Mouse (Mus musculus) kidney, embryonic 15.5 days (tissue): ENCODE measurements at regions not wholly inside any gene's neighbourhood (a gene's known extent, or its start where the extent isn't known, plus 50 kb on each side); places are given as distances from the start of the nearest gene placed in this dataset.
A peak's percentile ranks its signal among the peaks of the same experiment; 100 is the strongest.

Source experiments
- ATAC-seq: fragments of 200-750 bp; cut with Nextera tagmentation; replicated peaks from 2 replicates; pipeline ENCODE4 v1.8.0; 2017; ENCODE audit warnings: moderate TSS enrichment; ENCODE audit not compliant: low FRiP score
- H3K27ac ChIP-seq: fragments of 300-500 bp; sonication (generic); 2 replicates; pipeline ENCODE4 v1.5.1; 2015; ENCODE audit warnings: mild to moderate bottlenecking, inconsistent platforms
- H3K27me3 ChIP-seq: fragments of 300-500 bp; sonication (generic); 2 replicates; pipeline ENCODE4 v1.6.1; 2015; ENCODE audit warnings: inconsistent platforms
- H3K36me3 ChIP-seq: fragments of 300-500 bp; sonication (generic); 2 replicates; pipeline ENCODE4 v1.6.1; 2015; ENCODE audit warnings: inconsistent platforms
- H3K4me1 ChIP-seq: fragments of 300-500 bp; sonication (generic); 2 replicates; pipeline ENCODE4 v1.6.1; 2015; ENCODE audit warnings: inconsistent platforms
- H3K4me2 ChIP-seq: fragments of 300-500 bp; sonication (generic); 2 replicates; pipeline ENCODE4 v1.6.1; 2015; ENCODE audit warnings: moderate library complexity, mild to moderate bottlenecking, inconsistent platforms
- H3K4me3 ChIP-seq: fragments of 300-500 bp; sonication (generic); replicated peaks from 2 replicates; pipeline ENCODE4 v1.5.1; 2015; ENCODE audit warnings: mild to moderate bottlenecking, inconsistent platforms
- H3K9ac ChIP-seq: fragments of 300-500 bp; sonication (generic); 2 replicates; pipeline ENCODE4 v1.6.1; 2015; ENCODE audit warnings: mild to moderate bottlenecking, inconsistent platforms
- H3K9me3 ChIP-seq: fragments of 300-500 bp; sonication (generic); replicated peaks from 2 replicates; pipeline ENCODE4 v1.6.1; 2016; ENCODE audit warnings: inconsistent platforms
- WGBS: fragments of 180-500 bp; shearing (Covaris S2); methylation state at CpG from one replicate; pipeline ENCODE4 v1.1.7; 2015; ENCODE audit warnings: mixed read lengths; 5-methylcytosine and 5-hydroxymethylcytosine counted together

GRCm38 (mm10) chr3:39745947-39746346 is 785.1 kb upstream of the Intu start:
- Histone ChIP-seq H3K4me1 (no peaks in the 10 kb centered on the region), H3K27ac (no peak overlapping the region), H3K9me3 (no peaks in the 10 kb centered on the region), H3K36me3 (no peaks in the 10 kb centered on the region), H3K9ac (no peak overlapping the region), H3K4me3 (no peak overlapping the region), H3K27me3 (no peaks in the 10 kb centered on the region), H3K4me2 (no peak overlapping the region)
- no peak for ATAC-seq
- 94% methylated on average over 2 of the region's 2 CpGs for WGBS

GRCm38 (mm10) chr3:39768981-39769568 is 762.0 kb upstream of the Intu start:
- ATAC-seq = no peak

DNA sequence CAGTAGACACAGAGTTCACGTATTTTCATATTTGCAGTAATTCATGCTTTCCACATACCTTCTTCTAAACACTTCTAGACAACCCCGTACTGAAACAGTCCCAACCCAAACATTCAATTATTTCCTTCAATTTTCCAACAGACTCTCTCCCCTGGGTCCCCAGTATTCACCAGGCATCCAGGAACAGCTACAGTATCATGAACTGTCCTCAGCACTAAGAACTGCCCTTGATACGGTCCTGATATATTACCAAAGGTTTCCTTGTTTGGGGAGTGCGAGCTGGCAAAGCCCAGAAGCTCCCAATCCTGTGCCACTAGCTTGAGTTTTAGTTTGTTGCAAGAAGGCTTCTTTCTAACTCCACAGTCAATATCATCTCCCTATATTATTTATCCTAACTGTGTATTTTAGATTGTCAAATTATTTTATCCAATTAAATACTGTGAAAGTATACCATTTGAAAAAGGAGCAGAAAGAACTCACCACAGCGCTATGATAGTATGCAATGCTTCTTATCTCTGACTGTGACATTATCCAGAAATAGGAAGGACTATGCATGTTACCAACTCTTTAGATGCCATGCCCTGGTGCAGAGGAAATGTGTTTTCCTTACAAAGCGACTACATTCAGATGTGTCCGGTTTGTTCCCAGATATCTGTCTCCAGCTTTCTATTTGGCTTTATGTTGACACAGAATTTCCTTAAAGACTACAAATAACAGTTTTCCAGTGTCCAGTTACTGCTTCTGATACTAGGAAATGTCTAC is 754.6 kb upstream of the Intu start:
- ATAC-seq = no peak
- Histone ChIP-seq H3K4me1 (peaks cover 7% of the 10 kb centered on the region; the same call in 1 of the 2 replicates), H3K27ac (no peak overlapping the region), H3K9me3 (no peaks in the 10 kb centered on the region), H3K36me3 (no peaks in the 10 kb centered on the region), H3K4me2 (no peak overlapping the region), H3K9ac (no peak overlapping the region), H3K27me3 (no peaks in the 10 kb centered on the region), H3K4me3 (no peak overlapping the region)
- 80% methylated on average over 7 of the region's 7 CpGs for WGBS

More at GRCm38 (mm10) chr3:39768981-39769568, 762.0 kb upstream of the Intu start:
- no peaks in the 10 kb centered on the region for H3K9me3 ChIP-seq
- WGBS = 89% methylated on average over 6 of the region's 6 CpGs
- H3K9ac ChIP-seq = no peak overlapping the region
- H3K27me3 ChIP-seq = no peaks in the 10 kb centered on the region
- H3K4me3 ChIP-seq = no peak overlapping the region
- H3K4me1 ChIP-seq = no peaks in the 10 kb centered on the region
- no peak overlapping the region for H3K4me2 ChIP-seq
- no peak overlapping the region for H3K27ac ChIP-seq
- H3K36me3 ChIP-seq = no peaks in the 10 kb centered on the region

DNA sequence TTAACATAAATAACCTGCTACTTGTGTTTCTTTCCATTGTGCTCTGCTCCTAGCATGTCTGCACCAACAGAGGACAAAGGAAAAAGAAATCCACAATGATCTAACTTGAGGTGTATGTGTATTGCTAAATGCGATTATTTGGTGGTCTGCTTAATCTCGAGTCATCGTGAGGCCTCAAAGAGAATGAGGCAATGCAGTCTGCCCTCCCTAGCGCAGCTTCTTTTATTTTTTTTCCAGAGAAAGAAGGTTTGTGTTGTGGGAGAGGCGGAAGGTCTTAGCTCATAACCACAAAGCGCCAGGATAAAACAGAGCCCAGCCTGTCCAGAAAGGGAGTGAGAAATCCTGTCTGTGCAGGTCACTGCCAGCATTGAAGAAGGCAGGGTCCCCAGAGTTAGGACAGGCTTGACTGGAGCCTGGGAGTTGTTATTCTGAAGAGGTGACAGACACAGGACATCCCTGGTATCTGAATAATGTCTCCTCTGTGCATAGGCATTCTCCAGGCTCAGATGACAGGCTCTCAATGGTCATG is 751.3 kb upstream of the Intu start:
- H3K4me1 ChIP-seq = peaks cover 7% of the 10 kb centered on the region; the same call in 1 of the 2 replicates
- H3K27me3 ChIP-seq = no peaks in the 10 kb centered on the region
- H3K4me2 ChIP-seq = peak overlapping the region; percentile 17; the same call in 1 of the 2 replicates
- peak; percentile 85 for ATAC-seq
- H3K9me3 ChIP-seq = no peaks in the 10 kb centered on the region
- peak overlapping the region; percentile 30; the same call in 1 of the 2 replicates for H3K27ac ChIP-seq
- H3K4me3 ChIP-seq = no peak overlapping the region
- WGBS = 59% methylated on average over 6 of the region's 6 CpGs
- H3K9ac ChIP-seq = no peak overlapping the region
- H3K36me3 ChIP-seq = no peaks in the 10 kb centered on the region

DNA sequence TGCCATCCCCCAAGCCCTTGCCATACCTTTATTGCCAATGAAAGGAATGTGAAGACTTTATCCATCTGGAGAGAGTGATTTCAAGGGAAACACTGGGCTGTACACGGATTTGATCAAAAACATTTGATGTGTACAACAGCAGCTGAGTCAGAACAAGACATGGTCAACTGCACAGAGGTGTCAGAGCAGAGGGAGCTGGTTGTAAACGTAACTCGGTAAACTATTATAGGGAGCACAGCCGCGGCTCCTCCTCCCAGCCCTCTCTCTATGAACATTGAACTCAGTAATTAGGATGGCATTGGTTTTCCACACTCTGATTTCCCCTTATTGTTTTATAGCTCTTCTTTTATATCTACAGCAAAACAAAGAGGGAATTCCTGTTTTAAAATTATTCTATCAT is 750.8 kb upstream of the Intu start:
- ATAC-seq = peak; percentile 43
- WGBS = 42% methylated on average over 5 of the region's 5 CpGs
- H3K27ac ChIP-seq = peak overlapping the region; percentile 30; the same call in 1 of the 2 replicates
- no peaks in the 10 kb centered on the region for H3K9me3 ChIP-seq
- H3K27me3 ChIP-seq = no peaks in the 10 kb centered on the region
- H3K36me3 ChIP-seq = no peaks in the 10 kb centered on the region
- H3K9ac ChIP-seq = no peak overlapping the region
- H3K4me2 ChIP-seq = peak overlapping the region; percentile 17; the same call in 1 of the 2 replicates
- peaks cover 7% of the 10 kb centered on the region; the same call in 1 of the 2 replicates for H3K4me1 ChIP-seq
- H3K4me3 ChIP-seq = no peak overlapping the region

DNA sequence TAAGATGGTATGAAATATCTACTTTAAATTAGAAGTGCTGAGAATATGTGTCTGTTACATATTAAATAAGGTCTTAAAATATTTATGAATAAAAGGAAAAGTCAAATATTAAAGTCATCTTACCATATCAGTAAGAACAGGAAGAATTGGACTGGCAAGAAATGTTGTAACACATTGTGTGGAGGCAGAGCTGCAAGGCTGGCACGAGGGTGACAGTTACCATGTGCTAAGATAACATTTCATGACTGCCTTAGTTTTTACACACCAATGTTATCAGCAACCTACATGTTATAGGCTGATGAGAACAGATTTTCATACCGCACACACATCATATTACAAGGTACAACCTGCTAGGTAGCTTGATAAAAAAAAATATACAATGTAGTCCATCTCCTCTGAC is 746.2 kb upstream of the Intu start:
- WGBS = 86% methylated on average over 2 of the region's 2 CpGs
- Histone ChIP-seq H3K4me3 (no peak overlapping the region), H3K9ac (no peak overlapping the region), H3K36me3 (no peaks in the 10 kb centered on the region), H3K27ac (no peak overlapping the region), H3K4me2 (no peak overlapping the region), H3K4me1 (peaks cover 4% of the 10 kb centered on the region; the same call in 1 of the 2 replicates), H3K27me3 (no peaks in the 10 kb centered on the region), H3K9me3 (no peaks in the 10 kb centered on the region)
- no peak for ATAC-seq

DNA sequence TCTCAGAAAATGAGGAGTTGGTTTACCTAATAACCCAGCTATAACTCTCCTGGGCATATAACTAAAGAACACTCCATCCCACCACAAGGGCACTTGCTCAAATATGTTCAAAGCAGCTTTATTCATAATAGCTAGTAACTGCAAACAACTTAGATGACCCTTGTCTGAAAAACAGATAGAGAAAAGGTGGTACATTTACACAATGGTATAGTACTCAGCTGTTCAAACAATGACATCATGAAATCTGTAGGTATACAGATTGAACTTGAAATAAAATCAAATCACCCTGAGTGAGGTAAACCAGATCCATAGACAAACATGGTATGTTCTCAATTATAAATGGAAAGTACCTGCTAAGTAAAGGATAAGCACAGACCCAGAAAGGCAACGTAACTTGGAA is 721.5 kb upstream of the Intu start:
- no peak overlapping the region for H3K9ac ChIP-seq
- no peak overlapping the region for H3K4me3 ChIP-seq
- no peak overlapping the region for H3K27ac ChIP-seq
- H3K9me3 ChIP-seq = no peaks in the 10 kb centered on the region
- no peaks in the 10 kb centered on the region for H3K27me3 ChIP-seq
- H3K4me2 ChIP-seq = no peak overlapping the region
- H3K4me1 ChIP-seq = no peaks in the 10 kb centered on the region
- ATAC-seq = no peak
- H3K36me3 ChIP-seq = no peaks in the 10 kb centered on the region
- 86% methylated on average over 1 of the region's 1 CpGs for WGBS

DNA sequence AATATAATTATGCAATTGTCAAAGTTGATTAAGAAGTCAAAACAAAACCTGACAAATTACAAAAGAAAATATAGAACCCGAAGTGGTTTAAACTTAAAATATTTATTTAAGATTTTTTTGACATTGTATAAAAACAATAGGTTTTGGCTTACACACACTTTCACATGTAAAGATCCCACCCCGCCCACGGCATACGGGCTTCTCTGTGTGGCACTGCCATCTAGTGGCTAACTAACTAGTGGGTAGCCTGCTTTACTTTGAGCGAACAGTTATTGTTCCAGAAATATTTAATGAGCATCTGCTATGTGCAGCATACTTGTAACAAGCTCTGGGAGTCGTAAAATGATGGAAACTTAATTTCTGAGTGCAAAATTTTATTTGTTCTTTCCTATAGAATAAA is 716.3 kb upstream of the Intu start:
- no peak overlapping the region for H3K27ac ChIP-seq
- H3K9ac ChIP-seq = no peak overlapping the region
- no peaks in the 10 kb centered on the region for H3K4me1 ChIP-seq
- H3K4me2 ChIP-seq = no peak overlapping the region
- no peak for ATAC-seq
- H3K9me3 ChIP-seq = no peaks in the 10 kb centered on the region
- H3K36me3 ChIP-seq = no peaks in the 10 kb centered on the region
- no peaks in the 10 kb centered on the region for H3K27me3 ChIP-seq
- WGBS = 22% methylated on average over 6 of the region's 6 CpGs
- no peak overlapping the region for H3K4me3 ChIP-seq

DNA sequence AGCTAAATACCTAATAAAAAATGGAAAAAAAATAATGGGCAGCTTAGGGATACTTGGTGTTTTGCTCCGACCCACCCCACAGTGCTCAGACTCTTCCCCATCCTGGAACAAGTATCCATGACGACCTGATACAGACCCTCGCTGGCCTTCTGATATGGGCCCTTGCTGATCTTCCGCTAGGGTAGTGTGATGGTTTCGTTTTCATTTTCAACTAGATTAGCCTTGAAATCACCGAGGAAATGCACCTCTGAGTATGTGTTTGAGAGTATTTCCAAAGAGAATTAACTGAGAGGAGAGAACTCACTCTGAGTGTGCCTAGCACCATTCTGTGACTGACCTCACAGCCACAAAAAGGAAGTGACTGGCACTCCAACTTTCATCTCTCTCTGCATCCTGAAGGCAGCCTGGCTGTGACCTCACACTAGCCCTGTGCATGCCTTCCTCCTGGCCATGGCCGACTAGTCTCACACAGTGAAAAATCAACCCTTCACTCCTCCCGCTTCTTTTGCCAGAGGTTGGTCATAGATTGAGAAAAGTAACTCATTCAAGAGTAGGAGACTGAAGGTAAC is 700.5 kb upstream of the Intu start:
- Histone ChIP-seq H3K27me3 (no peaks in the 10 kb centered on the region), H3K27ac (no peak overlapping the region), H3K4me1 (no peaks in the 10 kb centered on the region), H3K36me3 (no peaks in the 10 kb centered on the region), H3K9ac (no peak overlapping the region), H3K4me2 (no peak overlapping the region), H3K4me3 (no peak overlapping the region), H3K9me3 (no peaks in the 10 kb centered on the region)
- no peak for ATAC-seq
- WGBS = 85% methylated on average over 8 of the region's 8 CpGs

DNA sequence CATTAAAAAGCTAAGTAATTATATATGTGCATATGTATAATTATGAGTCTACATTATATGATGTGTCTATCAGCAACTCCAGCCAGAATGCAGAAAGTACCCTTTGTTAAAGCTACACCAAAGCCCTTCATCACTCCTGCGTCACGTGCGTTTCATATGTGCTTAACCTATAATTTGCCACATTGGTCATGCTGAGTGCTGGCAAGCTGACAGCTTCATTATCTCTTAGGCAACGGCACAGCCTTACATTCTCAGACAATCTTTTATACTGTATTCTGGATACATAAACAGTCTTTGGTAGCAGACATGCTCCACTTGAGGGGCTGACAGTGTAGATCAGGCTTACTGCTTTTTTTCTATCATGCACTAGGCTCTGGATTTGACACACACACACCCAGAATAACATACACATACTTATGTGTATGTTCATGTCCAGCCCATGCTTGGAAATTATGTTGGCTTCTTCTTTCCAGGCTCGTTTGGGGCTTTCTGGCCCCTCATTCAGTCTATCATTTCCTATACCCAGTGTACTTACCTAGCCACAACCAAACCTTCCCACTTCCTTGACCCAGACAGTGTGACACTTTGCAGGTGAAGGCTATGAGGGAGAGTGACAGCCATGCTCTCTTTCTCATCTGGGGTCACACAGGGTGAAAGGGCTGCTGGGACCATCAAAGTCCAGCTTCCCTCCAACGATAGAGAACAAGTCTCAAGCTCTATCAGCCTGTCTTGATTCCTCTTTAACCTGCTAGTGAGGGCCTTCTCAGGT is 692.5 kb upstream of the Intu start:
- Histone ChIP-seq H3K9ac (no peak overlapping the region), H3K4me2 (no peak overlapping the region), H3K9me3 (no peaks in the 10 kb centered on the region), H3K27ac (no peak overlapping the region), H3K36me3 (no peaks in the 10 kb centered on the region), H3K27me3 (no peaks in the 10 kb centered on the region), H3K4me1 (no peaks in the 10 kb centered on the region), H3K4me3 (no peak overlapping the region)
- ATAC-seq = no peak
- 73% methylated on average over 6 of the region's 6 CpGs for WGBS

GRCm38 (mm10) chr3:39840946-39841345 is 690.1 kb upstream of the Intu start:
- no peak overlapping the region for H3K27ac ChIP-seq
- no peak for ATAC-seq
- H3K36me3 ChIP-seq = no peaks in the 10 kb centered on the region
- WGBS = 82% methylated on average over 5 of the region's 5 CpGs
- H3K9me3 ChIP-seq = no peaks in the 10 kb centered on the region
- H3K4me2 ChIP-seq = no peak overlapping the region
- H3K9ac ChIP-seq = no peak overlapping the region
- no peak overlapping the region for H3K4me3 ChIP-seq
- H3K4me1 ChIP-seq = no peaks in the 10 kb centered on the region
- H3K27me3 ChIP-seq = no peaks in the 10 kb centered on the region

- 61% methylated on average over 2 of the region's 2 CpGs for WGBS
Observed at GRCm38 (mm10) chr3:39845123-39845522, 686.0 kb upstream of the Intu start.

More at GRCm38 (mm10) chr3:39845123-39845522, 686.0 kb upstream of the Intu start:
- Histone ChIP-seq H3K9me3 (no peaks in the 10 kb centered on the region), H3K9ac (no peak overlapping the region), H3K4me1 (no peaks in the 10 kb centered on the region), H3K4me2 (no peak overlapping the region), H3K27ac (no peak overlapping the region), H3K27me3 (no peaks in the 10 kb centered on the region), H3K4me3 (no peak overlapping the region), H3K36me3 (no peaks in the 10 kb centered on the region)
- ATAC-seq = no peak
